Mouse (Mus musculus) left cerebral cortex, adult 11 months (tissue): Measurements from ENCODE around the gene Aldob.

Source experiments
- DNase-seq: peaks from one replicate; pipeline ENCODE4 v3.0.0; 2022; ENCODE audit warnings: low spot score

Aldob gene

GRCm38 (mm10) chr4:49549383-49549782, at the start of gene Aldob:
Aldob (minus strand) TSS chr4:49549546.
- no peak for DNase-seq

GRCm38 (mm10) chr4:49597183-49598100, 48.1 kb upstream of the Aldob start, which contains the start of gene Tmem246:
Tmem246 (minus strand) TSS chr4:49597876.
- peak; percentile 59 for DNase-seq

- DNase-seq = no peak
Observed at GRCm38 (mm10) chr4:49596846-49597182, 47.5 kb upstream of the Aldob start.

- DNase-seq = no peak
Observed at GRCm38 (mm10) chr4:49590152-49590551, 40.8 kb upstream of the Aldob start.

GRCm38 (mm10) chr4:49586811-49587210, 37.5 kb upstream of the Aldob start:
- DNase-seq = no peak

- DNase-seq = no peak
Observed at GRCm38 (mm10) chr4:49585524-49586101, 36.3 kb upstream of the Aldob start.

GRCm38 (mm10) chr4:49583965-49584831, 34.9 kb upstream of the Aldob start:
- DNase-seq = no peak

GRCm38 (mm10) chr4:49581256-49581655, 31.9 kb upstream of the Aldob start:
- no peak for DNase-seq

- DNase-seq = no peak
Observed at GRCm38 (mm10) chr4:49572194-49572593, 22.8 kb upstream of the Aldob start.

GRCm38 (mm10) chr4:49567613-49568012, 18.3 kb upstream of the Aldob start:
- peak; percentile 66 for DNase-seq

- DNase-seq = no peak
Observed at GRCm38 (mm10) chr4:49559915-49560772, 10.8 kb upstream of the Aldob start.

GRCm38 (mm10) chr4:49558181-49558580, 8.8 kb upstream of the Aldob start:
- DNase-seq = no peak

GRCm38 (mm10) chr4:49557375-49557774, 8.0 kb upstream of the Aldob start:
- no peak for DNase-seq

GRCm38 (mm10) chr4:49553380-49553779, 4.0 kb upstream of the Aldob start:
- DNase-seq = no peak

GRCm38 (mm10) chr4:49547544-49548219, 1.7 kb downstream of the Aldob start:
- DNase-seq = no peak

GRCm38 (mm10) chr4:49546873-49547543, 2.3 kb downstream of the Aldob start:
- no peak for DNase-seq

GRCm38 (mm10) chr4:49546026-49546425, 3.3 kb downstream of the Aldob start:
- DNase-seq = no peak

- no peak for DNase-seq
Observed at GRCm38 (mm10) chr4:49540966-49541365, 8.4 kb downstream of the Aldob start.

- no peak for DNase-seq
Observed at GRCm38 (mm10) chr4:49539665-49540064, 9.7 kb downstream of the Aldob start.

- no peak for DNase-seq
Observed at GRCm38 (mm10) chr4:49536671-49537070, 12.7 kb downstream of the Aldob start.
